Mouse (Mus musculus) small intestine, adult 2 months (tissue): ENCODE measurements at regions not wholly inside any gene's neighbourhood (a gene's known extent, or its start where the extent isn't known, plus 50 kb on each side); places are given as distances from the start of the nearest gene placed in this dataset.

Experiments used
- H3K27ac ChIP-seq: fragments of 200-500 bp; 2 replicates; pipeline ENCODE4 v1.5.1; 2012; ENCODE audit warnings: low read depth, low read length, control low read depth, inconsistent platforms; ENCODE audit not compliant: insufficient read depth
- H3K27me3 ChIP-seq: fragments of 200-500 bp; 2 replicates; pipeline ENCODE4 v1.6.1; 2012; ENCODE audit warnings: mild to moderate bottlenecking, moderate library complexity, low read length, inconsistent platforms; ENCODE audit not compliant: control insufficient read depth, insufficient read depth
- H3K36me3 ChIP-seq: fragments of 200-500 bp; 2 replicates; pipeline ENCODE4 v1.6.1; 2012; ENCODE audit warnings: mild to moderate bottlenecking, low read length, control low read depth, inconsistent platforms; ENCODE audit not compliant: control insufficient read depth, insufficient read depth
- H3K4me1 ChIP-seq: fragments of 200-500 bp; 2 replicates; pipeline ENCODE4 v1.6.1; 2012; ENCODE audit warnings: low read length, inconsistent platforms, mixed read lengths; ENCODE audit not compliant: control insufficient read depth, insufficient read depth, insufficient read length
- H3K4me3 ChIP-seq: fragments of 200-500 bp; 2 replicates; pipeline ENCODE4 v1.5.1; 2012; ENCODE audit warnings: low read depth, mild to moderate bottlenecking, control low read depth, inconsistent platforms, low read length, moderate library complexity
- CTCF ChIP-seq: fragments of 200-500 bp; IDR thresholded peaks from 2 replicates; pipeline ENCODE4 v1.5.1; 2012; ENCODE audit warnings: low read depth, mild to moderate bottlenecking, control low read depth, inconsistent platforms, low read length, moderate library complexity, mixed read lengths; ENCODE audit not compliant: insufficient replicate concordance, insufficient read length; ENCODE audit errors: extremely low read depth
- POLR2A ChIP-seq: fragments of 200-500 bp; IDR thresholded peaks from 2 replicates; pipeline ENCODE4 v1.6.1; 2012; ENCODE audit warnings: low read depth, mild to moderate bottlenecking, control low read depth, inconsistent platforms, low read length, moderate library complexity
- WGBS: fragments of 180-500 bp; shearing (Covaris S2); methylation state at CpG from one replicate; pipeline ENCODE4 v1.1.7; 2018; 5-methylcytosine and 5-hydroxymethylcytosine counted together

DNA sequence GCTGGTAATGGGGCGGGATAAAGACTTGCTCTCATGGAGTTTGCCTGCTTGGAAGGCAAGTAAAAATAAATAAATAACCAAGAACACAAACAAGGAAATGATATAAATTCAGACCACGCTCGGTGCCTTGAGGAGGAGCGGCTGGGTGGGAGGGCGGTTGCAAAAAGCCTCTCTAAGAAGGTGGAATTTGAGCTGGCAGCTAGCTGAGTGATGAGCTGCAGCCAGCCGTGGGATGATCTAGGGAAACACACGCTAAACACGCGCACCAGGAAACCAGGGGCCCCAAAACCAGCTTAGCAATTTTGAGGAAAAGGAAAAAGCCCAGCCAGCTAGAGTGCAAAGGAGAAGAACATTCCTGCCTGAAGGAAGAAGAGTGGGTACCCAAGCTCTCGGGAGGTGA is 217.0 kb downstream of the 3100002H09Rik start:
- H3K36me3 ChIP-seq = no peaks in the 10 kb centered on the region
- no peak for TF ChIP-seq CTCF
- no peak for TF ChIP-seq POLR2A
- H3K27ac ChIP-seq = no peak overlapping the region
- no peaks in the 10 kb centered on the region for H3K27me3 ChIP-seq
- H3K4me1 ChIP-seq = no peaks in the 10 kb centered on the region
- no peak overlapping the region for H3K4me3 ChIP-seq
- 40% methylated on average over 10 of the region's 10 CpGs for WGBS

DNA sequence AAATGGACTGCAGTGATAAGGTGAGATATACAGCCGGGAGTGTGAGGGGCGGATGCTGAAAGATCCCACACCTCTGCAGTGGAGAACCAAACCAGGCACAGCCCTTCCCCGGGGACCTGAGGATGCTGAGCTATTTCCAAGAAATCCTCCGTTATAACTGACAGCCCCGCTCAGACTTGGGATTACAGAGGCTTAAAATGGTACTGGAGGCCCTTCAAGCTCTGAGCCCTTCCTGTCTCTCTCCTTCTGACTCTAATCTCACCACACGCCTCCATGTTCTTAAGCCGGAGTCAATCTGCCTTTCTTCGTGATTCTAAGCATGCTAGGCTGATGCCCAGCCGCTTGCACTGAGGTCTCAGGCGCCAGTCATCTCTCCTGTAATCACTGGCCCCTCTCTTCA is 221.5 kb downstream of the 3100002H09Rik start:
- H3K27ac ChIP-seq = no peak overlapping the region
- H3K36me3 ChIP-seq = no peaks in the 10 kb centered on the region
- H3K4me1 ChIP-seq = no peaks in the 10 kb centered on the region
- H3K27me3 ChIP-seq = no peaks in the 10 kb centered on the region
- TF ChIP-seq POLR2A (no peak), CTCF (no peak)
- no peak overlapping the region for H3K4me3 ChIP-seq
- WGBS = 76% methylated on average over 10 of the region's 10 CpGs

GRCm38 (mm10) chr4:124385106-124386055 is 225.2 kb downstream of the 3100002H09Rik start:
- no peak overlapping the region for H3K4me3 ChIP-seq
- H3K27ac ChIP-seq = no peak overlapping the region
- TF ChIP-seq POLR2A (no peak), CTCF (no peak)
- 28% methylated on average over 11 of the region's 11 CpGs for WGBS
- no peaks in the 10 kb centered on the region for H3K36me3 ChIP-seq
- H3K4me1 ChIP-seq = no peaks in the 10 kb centered on the region
- H3K27me3 ChIP-seq = no peaks in the 10 kb centered on the region

- H3K27ac ChIP-seq = no peak overlapping the region
- WGBS = 51% methylated on average over 5 of the region's 5 CpGs
- TF ChIP-seq POLR2A (no peak), CTCF (no peak)
- no peaks in the 10 kb centered on the region for H3K4me1 ChIP-seq
- no peaks in the 10 kb centered on the region for H3K27me3 ChIP-seq
- no peak overlapping the region for H3K4me3 ChIP-seq
- no peaks in the 10 kb centered on the region for H3K36me3 ChIP-seq
Observed at GRCm38 (mm10) chr4:124376504-124376903, 234.1 kb downstream of the 3100002H09Rik start.

DNA sequence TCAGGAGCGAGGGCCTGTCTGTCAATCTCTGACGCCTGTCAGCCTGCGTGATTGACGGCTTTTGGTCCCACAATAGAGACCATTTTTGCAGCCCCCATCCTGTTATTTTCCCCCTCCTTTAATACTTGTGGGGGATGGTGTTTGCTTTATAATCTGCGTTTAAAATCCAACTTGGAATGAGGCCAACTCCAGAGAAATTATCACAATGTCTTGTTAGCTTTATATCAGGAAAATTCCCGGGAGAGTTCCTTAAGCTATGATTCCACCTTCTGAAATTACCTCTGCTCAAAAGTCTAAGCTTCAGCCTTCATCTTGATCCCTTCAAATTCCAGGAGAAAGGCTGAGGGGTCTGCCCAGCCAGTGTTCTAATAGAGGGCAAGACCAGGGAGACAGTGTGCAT is 235.0 kb downstream of the 3100002H09Rik start:
- Histone ChIP-seq H3K27me3 (no peaks in the 10 kb centered on the region), H3K4me3 (no peak overlapping the region), H3K36me3 (no peaks in the 10 kb centered on the region), H3K4me1 (no peaks in the 10 kb centered on the region), H3K27ac (no peak overlapping the region)
- 48% methylated on average over 6 of the region's 6 CpGs for WGBS
- no peak for TF ChIP-seq POLR2A
- TF ChIP-seq CTCF = no peak

GRCm38 (mm10) chr4:124368831-124369230 is 241.8 kb downstream of the 3100002H09Rik start:
- no peaks in the 10 kb centered on the region for H3K27me3 ChIP-seq
- no peaks in the 10 kb centered on the region for H3K36me3 ChIP-seq
- 82% methylated on average over 3 of the region's 3 CpGs for WGBS
- TF ChIP-seq POLR2A (no peak), CTCF (no peak)
- no peak overlapping the region for H3K27ac ChIP-seq
- H3K4me1 ChIP-seq = no peaks in the 10 kb centered on the region
- no peak overlapping the region for H3K4me3 ChIP-seq

DNA sequence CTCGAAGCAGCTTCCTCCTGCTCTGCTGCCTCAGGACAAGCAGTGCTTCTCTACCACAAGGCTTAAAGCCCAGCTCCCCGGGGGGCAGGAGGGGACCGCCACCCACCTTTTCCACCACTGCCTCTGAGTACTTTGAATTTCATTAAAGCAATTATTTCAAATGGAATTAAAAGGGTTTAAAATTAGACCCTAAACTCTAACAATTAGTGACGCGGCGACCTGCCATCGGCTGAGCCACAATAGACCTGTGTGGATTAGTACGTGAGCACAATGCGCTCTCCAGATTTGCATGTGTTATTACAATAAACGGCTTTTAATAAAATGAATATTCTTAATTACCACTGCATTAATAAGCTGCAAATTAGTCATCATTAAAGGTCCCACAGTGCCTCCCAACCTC is 242.5 kb downstream of the 3100002H09Rik start:
- no peak overlapping the region for H3K27ac ChIP-seq
- H3K36me3 ChIP-seq = no peaks in the 10 kb centered on the region
- H3K4me1 ChIP-seq = no peaks in the 10 kb centered on the region
- no peak overlapping the region for H3K4me3 ChIP-seq
- TF ChIP-seq CTCF (no peak), POLR2A (no peak)
- H3K27me3 ChIP-seq = no peaks in the 10 kb centered on the region
- WGBS = 79% methylated on average over 10 of the region's 10 CpGs
